Mouse (Mus musculus) left cerebral cortex, adult 2 months (tissue): Measurements from ENCODE around the gene Itga4. TPM values are rescaled to one million over a fixed set of nuclear protein-coding genes. Genes with fewer than 3 reads are reported as not detected.
A peak's percentile ranks its signal among the peaks of the same experiment; 100 is the strongest.

Experiments
- DNase-seq, 2 experiments: peaks; one replicate each; pipeline ENCODE4 v3.0.0; 2021 to 2022; ENCODE audit warnings: low spot score in 2 of 2, mixed read lengths in 1 of 2; ENCODE audit errors: extremely low spot score in 1 of 2
- H3K27ac ChIP-seq: fragments of 200-600 bp; 2 replicates; pipeline ENCODE4 v1.8.1; 2022
- H3K4me3 ChIP-seq: fragments of 200-600 bp; 2 replicates; pipeline ENCODE4 v1.8.1; 2022
- CTCF ChIP-seq: fragments of 200-600 bp; IDR thresholded peaks from 2 replicates; pipeline ENCODE4 v1.8.1; 2022; ENCODE audit warnings: antibody characterized with exemption, mild to moderate bottlenecking, moderate library complexity
- intact Hi-C: fragments of 180-260 bp; cut with DNase I; formaldehyde crosslinking; loops from one replicate; pipeline ENCODE4 v1.15.1; 2025
- long read RNA-seq, 2 experiments: library from polyadenylated mRNA; stranded (forward); transcript quantifications; one replicate each; pipeline ENCODE4 v2.0.0; 2021; ENCODE audit warnings: borderline mapping rate in 2 of 2
- total RNA-seq, 2 experiments: library from RNA; stranded (reverse); gene quantifications; 2 replicates each; pipeline ENCODE4 v1.2.3; 2021

Itga4 gene
- 10 to 100 TPM; 10.6 to 11.2 TPM for total RNA-seq
- long read RNA-seq, experiment 1, full-length matches to known transcripts, result 3 of 5 reads
- long read RNA-seq, experiment 1, partial matches to known transcripts, result 1 of 5 reads
- long read RNA-seq, experiment 1, other reads (novel, unspliced or antisense), result 1 of 5 reads
- long read RNA-seq, experiment 2, full-length matches to known transcripts, result 2 of 3 reads
- long read RNA-seq, experiment 2, partial matches to known transcripts, result 0 of 3 reads
- long read RNA-seq, experiment 2, other reads (novel, unspliced or antisense), result 1 of 3 reads

DNA sequence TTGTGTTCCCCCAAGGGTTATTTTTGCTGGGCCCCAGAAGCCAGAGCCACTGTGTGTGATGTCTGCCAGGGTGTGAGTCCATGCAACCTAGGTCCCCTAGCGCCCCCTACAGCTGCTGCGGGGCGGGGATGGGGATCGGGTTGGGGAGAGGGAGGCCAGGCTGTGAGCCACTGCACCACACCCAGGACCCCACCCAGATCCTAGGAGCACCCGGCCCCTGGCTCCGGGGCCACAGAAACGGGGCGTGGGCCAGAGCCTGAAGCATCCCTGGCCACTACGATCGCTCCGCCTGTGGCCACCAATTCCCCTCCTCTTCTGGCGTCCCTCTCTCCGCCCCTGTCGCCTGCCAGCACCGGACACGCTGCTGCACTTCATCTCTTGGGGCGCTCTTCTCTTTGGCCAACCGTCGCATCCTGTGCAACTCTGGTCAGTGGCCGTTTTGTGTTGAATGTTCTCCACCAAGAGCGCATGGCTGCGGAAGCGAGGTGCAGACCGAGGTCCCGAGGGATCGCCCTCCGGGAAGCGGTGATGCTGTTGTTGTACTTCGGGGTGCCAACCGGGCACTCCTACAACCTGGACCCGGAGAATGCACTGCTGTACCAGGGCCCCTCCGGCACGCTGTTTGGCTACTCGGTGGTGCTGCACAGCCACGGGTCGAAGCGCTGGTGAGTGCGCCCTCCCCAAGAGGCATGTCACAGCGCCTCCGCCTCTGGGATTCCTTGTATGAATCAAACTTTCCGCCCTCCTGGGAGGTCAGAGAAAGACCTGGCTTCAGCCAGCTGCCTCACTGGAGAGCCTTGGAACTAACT is at the start of gene Itga4:
Itga4 (plus strand) TSS at position 235 of the 809 bp plus-strand sequence.
- intact Hi-C loops, result loop anchor here (2.0 to 5.0 kb wide), 3 partner anchors 242 to 383 kb away; no protein-coding TSS in a partner anchor
- TF ChIP-seq CTCF, result peak; percentile 72
- Histone ChIP-seq H3K27ac (peak within 1 kb of the TSS; percentile 66), H3K4me3 (peak within 1 kb of the TSS; percentile 60)
- DNase-seq, result peak; percentile 74 to 86

DNA sequence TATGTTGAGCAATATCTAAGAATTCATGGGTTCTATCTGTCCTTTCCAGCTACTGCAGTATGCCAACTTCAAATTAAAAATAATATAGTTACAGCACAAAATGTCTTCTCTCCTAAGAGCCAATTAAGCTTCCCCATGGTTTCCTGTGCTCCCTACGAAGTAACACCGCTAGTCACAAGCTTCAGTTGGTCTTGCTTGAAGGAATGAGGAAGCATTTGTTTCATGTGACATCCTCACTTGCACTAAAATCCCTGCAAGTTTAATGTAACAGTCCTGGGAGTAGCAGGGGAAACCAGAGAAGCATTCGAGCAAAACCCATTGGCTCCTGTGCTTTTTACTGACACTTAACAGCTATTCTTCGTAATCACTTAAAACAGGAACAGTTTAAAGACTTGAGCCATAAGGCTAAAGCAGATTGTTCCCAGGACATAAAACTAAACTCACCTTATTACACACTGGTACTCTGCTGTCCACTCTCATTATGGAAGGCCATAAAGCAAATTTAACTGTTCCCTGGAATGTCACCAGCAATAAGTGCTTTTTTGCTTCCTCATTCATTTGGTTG is 49.0 kb upstream of the Itga4 start:
- intact Hi-C loops, result no loop called here
- TF ChIP-seq CTCF, result no peak
- Histone ChIP-seq H3K4me3 (no peak overlapping the region), H3K27ac (no peak overlapping the region)
- no peak for DNase-seq

DNA sequence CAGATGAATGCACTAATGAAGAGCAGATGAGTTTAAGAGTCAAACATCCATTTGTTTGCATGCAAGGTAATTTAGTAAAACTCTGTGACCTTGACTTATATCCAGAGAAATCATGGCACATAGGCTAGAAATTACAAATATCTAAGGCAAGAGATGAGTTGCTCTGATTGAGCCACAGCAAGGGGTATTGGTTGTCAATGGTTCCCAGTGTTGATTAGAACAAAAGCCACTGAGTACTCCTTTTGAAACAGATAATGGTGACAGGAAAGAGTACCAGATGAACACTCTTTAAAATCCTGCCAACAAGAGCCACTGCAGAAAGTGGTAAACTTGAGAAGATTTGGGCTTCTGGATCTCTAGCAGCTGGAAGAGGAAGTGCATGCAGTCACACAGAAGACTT is 40.2 kb upstream of the Itga4 start:
- Histone ChIP-seq H3K27ac (no peak overlapping the region), H3K4me3 (no peak overlapping the region)
- intact Hi-C loops, result no loop called here
- no peak for TF ChIP-seq CTCF
- no peak for DNase-seq

DNA sequence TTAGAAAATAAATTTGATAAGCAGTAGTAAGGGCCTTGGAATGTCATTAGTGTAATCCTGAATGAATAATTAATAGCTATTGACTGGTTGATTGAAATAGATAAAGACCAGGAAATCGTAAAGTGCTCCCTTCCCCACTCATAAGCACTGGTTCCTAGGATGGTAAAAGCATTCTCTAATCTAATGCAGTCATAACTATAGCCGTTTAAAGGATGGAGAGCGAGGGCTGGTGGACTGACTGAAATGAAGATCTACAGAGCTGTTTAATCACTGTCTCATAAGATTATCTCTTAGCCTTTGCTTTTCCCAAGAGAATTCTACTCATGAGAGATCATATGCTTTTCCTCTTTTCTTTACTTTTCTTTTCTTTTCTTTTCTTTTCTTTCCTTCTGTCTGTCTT is 39.7 kb upstream of the Itga4 start:
- intact Hi-C loops, result no loop called here
- no peak for TF ChIP-seq CTCF
- no peak for DNase-seq
- no peak overlapping the region for H3K4me3 ChIP-seq
- H3K27ac ChIP-seq, result no peak overlapping the region

DNA sequence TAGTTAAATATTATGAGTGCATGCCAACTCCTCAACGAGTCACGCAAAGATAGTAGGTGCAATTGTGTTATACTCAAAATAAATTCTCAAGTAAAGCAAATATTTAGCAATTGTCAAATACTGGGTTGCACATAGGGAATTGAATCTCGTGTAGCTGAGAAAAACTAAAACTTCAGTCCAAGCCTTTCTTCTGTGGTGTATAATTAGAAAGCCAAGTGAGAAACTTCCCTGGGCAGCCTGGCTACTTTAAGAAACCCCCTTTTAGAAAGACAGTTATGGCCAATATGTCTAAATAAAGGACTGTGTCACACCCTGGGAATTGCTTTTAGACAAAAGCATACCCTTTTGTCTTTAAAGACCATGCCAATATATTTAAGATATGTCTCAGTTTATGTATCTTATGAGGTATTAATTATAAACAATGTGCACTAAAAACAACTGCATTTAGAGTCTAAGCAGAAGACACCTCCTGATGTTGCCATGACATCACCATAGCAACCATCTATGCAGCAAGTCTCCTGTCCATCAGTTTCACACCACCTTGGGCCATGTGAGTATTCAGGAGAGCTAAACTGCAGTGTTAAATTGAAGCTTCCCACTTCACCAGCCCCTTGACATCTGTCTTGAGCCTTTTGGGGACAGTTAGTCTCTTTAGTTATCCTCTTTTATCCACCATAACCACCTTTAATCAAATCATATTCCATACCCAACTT is 30.4 kb upstream of the Itga4 start:
- TF ChIP-seq CTCF, result no peak
- Histone ChIP-seq H3K4me3 (no peak overlapping the region), H3K27ac (no peak overlapping the region)
- DNase-seq, result no peak
- intact Hi-C loops, result no loop called here

DNA sequence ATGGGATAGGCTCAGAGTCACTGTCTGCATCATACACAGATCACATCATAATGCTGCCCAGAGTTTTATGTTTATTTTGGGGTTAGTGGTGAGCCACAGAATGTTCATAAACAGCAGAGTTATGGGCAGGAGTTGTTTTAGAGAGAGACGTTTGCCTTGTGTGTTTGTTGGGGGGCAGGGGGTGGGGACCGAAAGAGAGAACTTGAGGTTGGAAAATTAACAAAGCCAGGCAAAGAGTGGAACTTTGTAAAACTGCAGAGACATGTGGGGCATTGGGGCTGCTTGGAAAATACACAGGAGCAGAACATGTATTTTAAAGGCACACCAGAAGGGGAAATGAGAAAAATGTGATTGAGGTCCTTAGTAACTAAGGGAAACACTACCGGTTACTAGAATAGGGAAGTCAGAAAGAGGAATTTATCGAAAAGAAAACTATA is 27.4 kb upstream of the Itga4 start:
- H3K4me3 ChIP-seq, result no peak overlapping the region
- TF ChIP-seq CTCF, result no peak
- intact Hi-C loops, result no loop called here
- DNase-seq, result no peak
- no peak overlapping the region for H3K27ac ChIP-seq

DNA sequence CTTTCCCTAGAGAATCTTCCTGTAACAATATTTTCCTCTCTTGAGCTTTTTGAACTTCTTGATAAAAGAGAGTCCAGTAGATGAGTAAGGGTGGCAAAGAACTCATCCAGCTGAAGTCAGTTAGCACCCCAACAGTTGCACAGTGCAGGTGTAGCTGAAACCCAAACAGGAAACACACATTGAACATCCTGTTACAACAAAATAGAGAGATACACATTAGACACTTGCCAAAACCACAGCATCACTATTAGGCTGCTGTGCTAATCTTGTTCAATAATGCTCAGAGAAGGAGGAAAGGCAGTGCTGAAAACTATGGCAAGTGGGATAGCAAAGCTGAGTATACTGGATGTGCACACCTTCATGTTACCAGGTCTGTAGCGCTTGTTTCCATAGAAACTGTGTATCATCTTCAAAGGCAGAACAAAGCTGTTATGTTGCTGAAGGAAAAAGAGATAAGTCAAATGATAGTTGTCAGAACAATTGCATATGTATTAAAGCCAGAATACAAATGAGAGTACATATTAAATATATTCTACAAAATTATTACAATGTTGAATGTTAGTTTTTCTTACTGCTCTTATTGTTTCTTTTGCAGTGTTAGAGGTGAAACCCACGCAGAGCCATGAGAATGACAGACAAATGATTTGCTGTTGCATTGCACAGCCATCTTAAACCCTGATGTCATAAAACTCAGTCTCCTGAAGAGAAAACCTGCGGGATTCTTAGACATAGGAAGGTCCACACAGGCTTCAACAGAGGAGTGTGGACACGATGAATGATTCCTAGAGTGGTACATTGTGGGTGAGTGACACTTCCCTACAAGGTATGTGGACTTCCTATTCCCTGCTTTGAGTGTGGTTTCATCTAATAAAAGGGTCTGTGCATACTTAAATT is 23.9 kb upstream of the Itga4 start:
- intact Hi-C loops, result no loop called here
- no peak for TF ChIP-seq CTCF
- Histone ChIP-seq H3K4me3 (no peak overlapping the region), H3K27ac (no peak overlapping the region)
- DNase-seq, result no peak

DNA sequence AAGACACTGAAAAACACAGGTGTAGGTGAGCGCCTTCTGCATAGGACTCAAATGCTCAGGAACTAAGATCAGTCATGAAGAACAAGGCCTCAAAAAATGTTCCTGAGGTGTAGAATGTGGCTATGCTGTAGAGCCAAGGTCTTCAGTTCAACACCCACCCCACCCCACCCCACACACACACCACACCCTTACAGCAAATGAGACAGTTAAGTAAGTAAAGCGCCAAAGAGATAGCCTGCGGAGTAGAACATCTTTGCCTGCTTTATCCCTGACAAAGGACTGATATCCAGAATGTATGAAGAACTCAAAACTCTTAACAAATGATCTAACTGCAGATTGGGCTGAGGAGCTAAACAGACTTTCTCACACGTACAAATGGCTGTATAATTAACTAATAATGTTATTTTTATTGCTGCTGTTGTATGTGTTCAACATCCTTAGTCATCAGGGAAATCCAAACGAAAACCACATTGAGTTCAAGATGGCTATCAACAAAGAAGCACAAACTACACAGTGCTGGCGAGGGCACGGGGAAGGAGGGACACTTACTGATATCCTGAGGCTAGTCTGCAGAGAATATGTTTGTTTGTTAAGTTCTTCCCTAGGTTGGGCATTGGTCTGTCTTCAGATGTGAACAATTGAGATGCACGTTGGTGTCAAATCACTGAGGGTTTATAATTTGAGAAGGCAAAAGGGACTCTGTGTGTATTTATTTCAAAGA is 19.3 kb upstream of the Itga4 start:
- H3K27ac ChIP-seq, result no peak overlapping the region
- intact Hi-C loops, result no loop called here
- DNase-seq, result no peak
- no peak for TF ChIP-seq CTCF
- H3K4me3 ChIP-seq, result no peak overlapping the region

DNA sequence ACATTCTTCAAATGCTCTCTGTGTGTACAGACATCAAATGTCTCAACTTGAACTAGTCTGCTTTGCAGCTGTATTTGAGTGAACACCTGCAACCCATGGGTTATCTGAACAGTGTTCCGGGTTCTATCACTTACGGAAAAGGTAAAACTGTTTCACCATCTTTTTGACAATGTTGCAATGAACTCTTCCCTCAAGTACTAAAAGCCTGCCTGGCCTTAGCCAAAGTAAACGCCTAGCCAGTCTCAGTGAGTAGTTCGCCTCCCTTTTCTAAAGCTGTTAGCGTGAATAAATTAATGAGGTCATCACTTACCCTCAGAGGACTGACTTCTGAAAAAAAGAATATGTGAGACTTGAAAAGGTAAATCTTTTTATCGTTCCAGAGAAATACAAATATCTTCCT is 18.0 kb upstream of the Itga4 start:
- H3K27ac ChIP-seq, result no peak overlapping the region
- intact Hi-C loops, result no loop called here
- no peak for DNase-seq
- no peak for TF ChIP-seq CTCF
- no peak overlapping the region for H3K4me3 ChIP-seq

DNA sequence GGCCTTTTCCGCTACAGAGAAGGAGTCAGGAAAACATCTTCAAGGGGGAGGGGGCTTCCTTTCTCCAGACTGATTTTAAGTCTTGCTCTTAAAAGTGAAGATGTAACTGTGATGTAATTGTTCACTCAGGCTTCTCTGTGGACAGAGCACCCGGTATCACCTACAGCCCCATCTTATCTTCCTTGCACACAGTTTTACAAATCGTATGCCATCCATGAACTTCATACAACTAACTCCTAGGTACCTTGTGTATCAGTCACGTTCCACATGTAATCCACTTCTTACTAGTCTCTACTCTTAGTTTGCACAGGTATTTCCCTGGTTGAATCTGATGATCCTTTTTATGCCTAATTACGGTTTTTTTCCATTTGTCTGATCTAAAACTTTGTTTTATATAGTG is 10.9 kb upstream of the Itga4 start:
- no peak for TF ChIP-seq CTCF
- intact Hi-C loops, result no loop called here
- Histone ChIP-seq H3K27ac (no peak overlapping the region), H3K4me3 (no peak overlapping the region)
- DNase-seq, result no peak

DNA sequence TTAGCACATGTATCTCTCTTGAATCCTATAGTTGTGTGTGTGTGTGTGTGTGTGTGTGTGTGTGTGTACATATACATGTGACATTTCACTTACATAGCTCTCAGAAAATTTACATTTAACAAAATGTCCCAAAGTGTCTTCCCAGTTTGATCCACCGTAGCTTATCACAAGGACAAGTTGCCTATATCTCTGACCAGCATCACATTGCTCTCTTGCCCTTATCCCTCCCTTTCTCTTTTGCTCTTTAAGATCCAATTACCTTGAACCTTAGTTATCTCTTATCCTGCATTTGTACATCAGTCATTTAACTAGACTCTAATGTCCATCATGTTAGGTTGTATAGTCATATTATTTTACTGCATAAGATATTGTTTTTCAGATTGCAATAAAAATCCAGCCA is 10.5 kb upstream of the Itga4 start:
- no peak for TF ChIP-seq CTCF
- no peak for DNase-seq
- Histone ChIP-seq H3K4me3 (no peak overlapping the region), H3K27ac (no peak overlapping the region)
- intact Hi-C loops, result no loop called here
